Mouse (Mus musculus): ENCODE data around the gene Gm28044.
"Not testable (repeated sequence)": the region's sequence is repeated elsewhere in the genome, so short reads cannot be mapped to it uniquely, and the experiment has no call there.

Gene Gm28044

GRCm38 (mm10) chr13:67360131-67360744, at the start of gene Gm28044, which contains the start of gene Zfp953:
Gene Gm28044 (minus strand): TSS chr13:67360536.
Gene Zfp953 (minus strand): TSS chr13:67360605.
- in situ Hi-C loops (cut with MboI), result no loop called here

GRCm38 (mm10) chr13:67399183-67399903, 39.0 kb upstream of the Gm28044 start, which contains the start of gene Zfp429:
Gene Zfp429 (minus strand): TSS chr13:67399819.
- in situ Hi-C loops (cut with MboI), result not testable (repeated sequence)

- in situ Hi-C loops (cut with MboI), result not testable (repeated sequence)
Measured at GRCm38 (mm10) chr13:67376255-67376654, 15.9 kb upstream of the Gm28044 start.

GRCm38 (mm10) chr13:67375050-67375911, 14.9 kb upstream of the Gm28044 start, which contains the start of the genes Gm28041 and Zfp456:
Gene Gm28041 (minus strand): TSS chr13:67375733.
Gene Zfp456 (minus strand): TSS chr13:67375810.
- in situ Hi-C loops (cut with MboI), result not testable (repeated sequence)

GRCm38 (mm10) chr13:67351854-67352253, 8.5 kb downstream of the Gm28044 start:
- in situ Hi-C loops (cut with MboI), result no loop called here

- in situ Hi-C loops (cut with MboI), result no loop called here
Measured at GRCm38 (mm10) chr13:67343422-67343821, 16.9 kb downstream of the Gm28044 start.

GRCm38 (mm10) chr13:67332877-67333276, 27.5 kb downstream of the Gm28044 start:
- in situ Hi-C loops (cut with MboI), result no loop called here

GRCm38 (mm10) chr13:67332019-67332724, 28.2 kb downstream of the Gm28044 start, which contains the start of gene Zfp595:
Gene Zfp595 (minus strand): TSS chr13:67332570.
- in situ Hi-C loops (cut with MboI), result no loop called here

GRCm38 (mm10) chr13:67306718-67307117, 53.6 kb downstream of the Gm28044 start:
- in situ Hi-C loops (cut with MboI), result no loop called here

- in situ Hi-C loops (cut with MboI), result no loop called here
Measured at GRCm38 (mm10) chr13:67305822-67306672, 54.3 kb downstream of the Gm28044 start, which contains the start of gene Zfp457. Gene Zfp457 (minus strand): TSS chr13:67306485.

- in situ Hi-C loops (cut with MboI), result no loop called here
Measured at GRCm38 (mm10) chr13:67278314-67278713, 82.0 kb downstream of the Gm28044 start, which contains the start of gene Zfp458. Gene Zfp458 (minus strand): TSS chr13:67278466.

- in situ Hi-C loops (cut with MboI), result not testable (repeated sequence)
Measured at GRCm38 (mm10) chr13:67269383-67270065, 90.8 kb downstream of the Gm28044 start.

- in situ Hi-C loops (cut with MboI), result no loop called here
Measured at GRCm38 (mm10) chr13:67268568-67269369, 91.6 kb downstream of the Gm28044 start.
